Mouse (Mus musculus) liver, embryonic 13.5 days (tissue): ENCODE measurements at regions not wholly inside any gene's neighbourhood (a gene's known extent, or its start where the extent isn't known, plus 50 kb on each side); places are given as distances from the start of the nearest gene placed in this dataset.

Experiments
- ATAC-seq: fragments of 200-750 bp; cut with Nextera tagmentation; 2 replicates; pipeline ENCODE4 v1.8.0; 2017; ENCODE audit warnings: low read depth, mild to moderate bottlenecking, moderate number of reproducible peaks, moderate library complexity
- DNase-seq: peaks from one replicate; pipeline ENCODE4 v3.0.0; 2022
- H3K27ac ChIP-seq: fragments of 300-500 bp; sonication (generic); 2 replicates; pipeline ENCODE4 v1.5.1; 2015; ENCODE audit warnings: moderate library complexity, mild to moderate bottlenecking, inconsistent platforms
- H3K27me3 ChIP-seq: fragments of 300-500 bp; sonication (generic); 2 replicates; pipeline ENCODE4 v1.6.1; 2015; ENCODE audit warnings: mild to moderate bottlenecking, inconsistent platforms
- H3K36me3 ChIP-seq: fragments of 300-500 bp; sonication (generic); 2 replicates; pipeline ENCODE4 v1.6.1; 2015; ENCODE audit warnings: mild to moderate bottlenecking, inconsistent platforms
- H3K4me1 ChIP-seq: fragments of 300-500 bp; sonication (generic); replicated peaks from 2 replicates; pipeline ENCODE4 v1.6.1; 2015; ENCODE audit warnings: inconsistent platforms
- H3K4me2 ChIP-seq: fragments of 300-500 bp; sonication (generic); 2 replicates; pipeline ENCODE4 v1.6.1; 2015; ENCODE audit warnings: inconsistent platforms, mild to moderate bottlenecking, moderate library complexity
- H3K4me3 ChIP-seq: fragments of 300-500 bp; sonication (generic); replicated peaks from 2 replicates; pipeline ENCODE4 v1.5.1; 2015; ENCODE audit warnings: mild to moderate bottlenecking, inconsistent platforms
- H3K9ac ChIP-seq: fragments of 300-500 bp; sonication (generic); 2 replicates; pipeline ENCODE4 v1.6.1; 2015; ENCODE audit warnings: mild to moderate bottlenecking, inconsistent platforms
- H3K9me3 ChIP-seq: fragments of 300-500 bp; sonication (generic); replicated peaks from 2 replicates; pipeline ENCODE4 v1.6.1; 2016; ENCODE audit warnings: inconsistent platforms
- WGBS: fragments of 180-500 bp; shearing (Covaris S2); methylation state at CpG from one replicate; pipeline ENCODE4 v1.1.7; 2015; ENCODE audit not compliant: insufficient replicate concordance; 5-methylcytosine and 5-hydroxymethylcytosine counted together

DNA sequence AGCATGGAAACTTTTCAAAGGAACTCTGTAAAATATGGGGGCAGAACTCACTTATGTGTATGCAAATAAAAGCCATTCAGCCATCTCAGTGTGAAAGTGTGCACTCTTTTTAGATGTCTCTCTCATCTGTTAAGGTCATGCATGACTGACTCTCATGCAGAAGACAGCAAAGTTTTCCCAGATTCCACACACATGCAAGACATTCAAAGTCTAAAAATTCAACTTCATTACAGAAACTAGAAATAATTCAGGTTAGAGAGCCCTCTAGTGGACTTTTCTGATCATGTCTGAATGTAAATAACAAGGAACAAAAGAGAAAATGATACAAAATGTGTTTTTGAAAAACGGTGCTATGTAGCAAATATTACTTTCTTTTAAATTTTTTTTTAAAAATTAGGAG lies 308.8 kb upstream of the Chl1 start:
- H3K9me3 ChIP-seq = no peaks in the 10 kb centered on the region
- H3K36me3 ChIP-seq = no peaks in the 10 kb centered on the region
- 15% methylated on average over 1 of the region's 1 CpGs for WGBS
- DNase-seq = no peak
- H3K27me3 ChIP-seq = no peaks in the 10 kb centered on the region
- H3K9ac ChIP-seq = no peak overlapping the region
- no peak overlapping the region for H3K4me3 ChIP-seq
- no peak overlapping the region for H3K27ac ChIP-seq
- H3K4me2 ChIP-seq = no peak overlapping the region
- no peak for ATAC-seq
- no peaks in the 10 kb centered on the region for H3K4me1 ChIP-seq

DNA sequence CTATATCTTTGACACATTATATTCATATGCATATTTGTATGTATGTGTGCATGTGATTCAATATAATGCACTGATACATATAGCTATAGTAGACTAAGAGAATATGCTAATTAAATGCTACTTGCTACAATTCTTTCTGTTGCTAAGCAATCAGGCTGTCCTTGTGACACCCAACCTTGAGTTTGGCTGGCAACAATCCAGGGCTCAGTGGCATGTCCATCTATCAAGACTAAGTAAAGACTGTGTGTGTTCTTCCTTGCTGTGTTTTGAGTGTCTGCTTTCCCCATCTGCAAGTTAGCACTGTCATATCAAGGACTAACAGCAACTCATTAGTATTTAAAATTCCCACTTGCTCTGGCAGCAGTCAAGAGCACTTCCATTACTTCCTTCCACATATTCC lies 301.2 kb upstream of the Chl1 start:
- Histone ChIP-seq H3K4me3 (no peak overlapping the region), H3K9ac (no peak overlapping the region), H3K27ac (no peak overlapping the region), H3K9me3 (no peaks in the 10 kb centered on the region), H3K27me3 (no peaks in the 10 kb centered on the region), H3K4me2 (no peak overlapping the region), H3K36me3 (no peaks in the 10 kb centered on the region), H3K4me1 (no peaks in the 10 kb centered on the region)
- ATAC-seq (no peak), DNase-seq (no peak)

DNA sequence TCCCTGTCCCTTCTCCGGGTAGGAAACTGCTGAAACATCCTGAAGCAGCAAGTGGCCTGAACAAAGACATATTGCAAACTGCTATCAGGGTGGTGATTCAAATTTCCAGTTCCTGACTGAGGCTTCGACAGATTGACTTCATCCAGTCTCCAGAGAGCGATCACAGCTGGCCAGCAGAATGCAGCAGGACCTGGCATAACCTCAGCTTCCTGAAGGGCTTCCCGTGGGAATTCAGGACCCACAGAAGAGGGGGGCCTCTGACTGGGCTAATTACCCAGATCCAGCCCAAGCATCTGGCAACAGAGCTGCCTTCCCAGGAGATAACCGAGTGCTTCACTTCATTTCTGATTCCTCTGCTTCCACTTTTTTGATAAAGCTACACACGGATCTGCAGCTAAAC lies 297.2 kb upstream of the Chl1 start:
- 45% methylated on average over 6 of the region's 6 CpGs for WGBS
- Histone ChIP-seq H3K4me2 (no peak overlapping the region), H3K4me3 (no peak overlapping the region), H3K27me3 (no peaks in the 10 kb centered on the region), H3K9me3 (no peaks in the 10 kb centered on the region), H3K9ac (no peak overlapping the region), H3K27ac (no peak overlapping the region), H3K4me1 (no peaks in the 10 kb centered on the region), H3K36me3 (no peaks in the 10 kb centered on the region)
- DNase-seq (no peak), ATAC-seq (no peak)

DNA sequence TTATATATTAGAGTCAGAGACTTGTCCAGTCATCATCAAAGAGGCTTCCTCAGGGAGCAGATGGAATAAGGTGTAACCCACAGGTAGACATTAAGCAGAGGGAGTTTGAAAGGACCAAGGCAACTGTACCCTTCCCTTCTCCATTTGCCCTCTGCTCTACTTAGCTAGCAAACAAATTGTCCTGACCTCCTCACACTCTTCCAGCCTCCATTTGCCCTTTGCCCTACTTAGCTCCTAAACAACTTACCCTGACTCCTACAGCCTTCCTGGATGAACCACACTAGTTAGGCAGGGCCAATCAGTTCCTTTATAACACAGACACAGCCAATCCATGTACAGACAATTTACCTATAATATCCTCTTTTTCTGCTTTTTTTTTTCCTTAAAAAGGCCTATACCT lies 273.5 kb upstream of the Chl1 start:
- no peak for DNase-seq
- no peak overlapping the region for H3K27ac ChIP-seq
- no peaks in the 10 kb centered on the region for H3K4me1 ChIP-seq
- no peak overlapping the region for H3K4me3 ChIP-seq
- no peak for ATAC-seq
- H3K27me3 ChIP-seq = no peaks in the 10 kb centered on the region
- H3K9ac ChIP-seq = no peak overlapping the region
- no peak overlapping the region for H3K4me2 ChIP-seq
- no peaks in the 10 kb centered on the region for H3K9me3 ChIP-seq
- H3K36me3 ChIP-seq = no peaks in the 10 kb centered on the region

DNA sequence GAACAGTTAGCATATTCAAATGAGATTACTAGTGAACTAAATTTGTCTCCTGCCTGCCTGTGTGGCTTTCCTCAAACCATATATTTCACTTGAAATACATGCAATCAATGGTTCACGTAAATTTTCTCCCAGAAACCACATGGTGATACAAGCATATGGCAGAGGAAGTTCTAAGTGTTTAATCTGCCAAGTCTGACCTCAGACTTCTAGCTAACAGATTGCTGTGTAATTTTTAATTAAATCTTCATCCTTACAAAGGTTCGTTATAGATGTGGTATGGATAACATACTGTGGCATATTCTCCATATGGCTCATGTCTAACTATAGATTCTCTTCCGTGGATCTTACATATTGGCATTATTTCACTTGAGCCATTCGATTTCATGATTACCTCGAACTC lies 241.4 kb upstream of the Chl1 start:
- Histone ChIP-seq H3K4me2 (no peak overlapping the region), H3K36me3 (no peaks in the 10 kb centered on the region), H3K27me3 (no peaks in the 10 kb centered on the region), H3K9me3 (no peaks in the 10 kb centered on the region), H3K27ac (no peak overlapping the region), H3K9ac (no peak overlapping the region), H3K4me1 (no peaks in the 10 kb centered on the region), H3K4me3 (no peak overlapping the region)
- WGBS = 65% methylated on average over 5 of the region's 5 CpGs
- DNase-seq = no peak
- no peak for ATAC-seq

DNA sequence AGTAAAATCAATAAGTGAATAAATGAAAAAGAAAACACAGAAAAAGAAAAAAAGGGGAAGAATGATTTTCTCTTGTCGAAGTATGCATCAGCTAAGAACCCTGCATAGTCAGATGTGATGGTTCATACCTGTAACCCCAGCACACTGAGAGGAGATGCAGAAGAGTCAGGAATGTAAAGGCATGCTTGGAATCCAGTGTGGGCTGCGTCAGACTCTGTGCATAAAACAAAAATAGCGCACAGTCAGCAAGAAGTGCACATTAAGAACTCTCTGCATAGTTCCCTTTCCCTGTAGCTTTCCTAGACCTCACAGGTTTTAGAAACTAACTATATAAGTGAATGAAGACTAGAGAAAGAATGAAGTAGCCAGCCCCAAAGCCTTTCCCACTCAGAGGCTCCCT lies 238.2 kb upstream of the Chl1 start:
- Histone ChIP-seq H3K9me3 (no peaks in the 10 kb centered on the region), H3K9ac (no peak overlapping the region), H3K36me3 (no peaks in the 10 kb centered on the region), H3K27me3 (no peaks in the 10 kb centered on the region), H3K27ac (no peak overlapping the region), H3K4me1 (no peaks in the 10 kb centered on the region), H3K4me3 (no peak overlapping the region), H3K4me2 (no peak overlapping the region)
- no peak for DNase-seq
- WGBS = 58% methylated on average over 3 of the region's 3 CpGs
- no peak for ATAC-seq

DNA sequence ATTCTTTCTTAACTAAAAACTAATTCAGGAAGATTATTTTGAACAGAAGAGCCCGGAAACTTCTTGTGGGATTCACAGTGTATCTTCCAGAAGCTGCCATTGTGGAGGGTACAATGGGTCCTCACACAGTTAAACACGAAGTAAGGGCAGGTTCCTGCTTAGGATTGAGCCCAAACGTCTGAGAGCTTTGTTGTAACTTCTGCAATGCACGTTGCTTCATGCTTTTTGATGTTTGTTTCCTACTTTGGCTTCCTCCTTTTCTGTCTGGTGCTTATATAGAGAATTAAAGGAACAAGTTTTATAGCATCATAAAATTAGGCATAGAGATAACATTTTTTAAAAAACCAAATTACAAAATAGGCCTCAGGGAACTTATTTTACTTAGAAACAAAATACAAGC lies 235.3 kb upstream of the Chl1 start:
- Histone ChIP-seq H3K9ac (no peak overlapping the region), H3K27ac (no peak overlapping the region), H3K4me3 (no peak overlapping the region), H3K27me3 (no peaks in the 10 kb centered on the region), H3K4me1 (no peaks in the 10 kb centered on the region), H3K4me2 (no peak overlapping the region), H3K36me3 (no peaks in the 10 kb centered on the region), H3K9me3 (no peaks in the 10 kb centered on the region)
- DNase-seq (no peak), ATAC-seq (no peak)
- WGBS = 27% methylated on average over 4 of the region's 4 CpGs

DNA sequence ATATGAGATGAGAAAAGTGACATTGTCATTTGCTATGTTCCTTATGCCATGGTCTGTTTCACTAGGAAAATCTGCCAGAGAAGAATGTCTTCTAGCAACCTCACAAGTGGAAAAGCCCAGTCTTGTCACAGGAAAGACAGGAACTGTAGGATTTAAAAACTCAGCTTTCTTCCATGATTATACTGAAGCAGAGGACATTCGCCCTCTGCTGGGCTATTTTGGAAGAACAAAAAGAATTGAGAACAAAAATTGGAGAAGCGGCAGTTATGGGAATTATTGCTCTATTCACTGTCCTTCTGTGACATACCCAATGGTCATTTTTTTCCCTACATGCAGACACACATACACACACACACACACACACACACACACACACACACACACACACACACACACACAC lies 234.9 kb upstream of the Chl1 start:
- 37% methylated on average over 2 of the region's 2 CpGs for WGBS
- H3K4me3 ChIP-seq = no peak overlapping the region
- no peak overlapping the region for H3K9ac ChIP-seq
- no peaks in the 10 kb centered on the region for H3K27me3 ChIP-seq
- ATAC-seq = no peak
- no peak overlapping the region for H3K27ac ChIP-seq
- no peak overlapping the region for H3K4me2 ChIP-seq
- no peak for DNase-seq
- no peaks in the 10 kb centered on the region for H3K36me3 ChIP-seq
- no peaks in the 10 kb centered on the region for H3K9me3 ChIP-seq
- H3K4me1 ChIP-seq = no peaks in the 10 kb centered on the region

DNA sequence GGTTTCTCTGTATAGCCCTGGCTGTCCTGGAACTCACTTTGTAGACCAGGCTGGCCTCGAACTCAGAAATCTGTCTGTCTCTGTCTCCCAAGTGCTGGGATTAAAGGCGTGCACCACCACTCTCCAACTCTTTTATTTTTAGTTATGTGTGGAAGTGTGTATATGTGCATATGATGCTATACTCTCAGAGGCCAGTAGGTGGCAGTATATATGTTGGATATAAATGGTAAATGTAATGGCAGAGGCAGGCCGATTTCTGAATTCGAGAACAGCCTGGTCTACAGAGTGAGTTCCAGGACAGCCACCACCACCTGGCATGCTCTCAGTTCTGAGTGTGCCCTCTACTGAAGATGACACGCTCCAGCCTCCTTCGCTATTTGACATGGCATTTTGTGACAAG lies 214.4 kb upstream of the Chl1 start:
- Histone ChIP-seq H3K27me3 (no peaks in the 10 kb centered on the region), H3K9me3 (no peaks in the 10 kb centered on the region), H3K4me3 (no peak overlapping the region), H3K36me3 (no peaks in the 10 kb centered on the region), H3K4me2 (no peak overlapping the region), H3K9ac (no peak overlapping the region), H3K4me1 (no peaks in the 10 kb centered on the region), H3K27ac (no peak overlapping the region)
- 53% methylated on average over 6 of the region's 6 CpGs for WGBS
- ATAC-seq (no peak), DNase-seq (peak; percentile 4)

DNA sequence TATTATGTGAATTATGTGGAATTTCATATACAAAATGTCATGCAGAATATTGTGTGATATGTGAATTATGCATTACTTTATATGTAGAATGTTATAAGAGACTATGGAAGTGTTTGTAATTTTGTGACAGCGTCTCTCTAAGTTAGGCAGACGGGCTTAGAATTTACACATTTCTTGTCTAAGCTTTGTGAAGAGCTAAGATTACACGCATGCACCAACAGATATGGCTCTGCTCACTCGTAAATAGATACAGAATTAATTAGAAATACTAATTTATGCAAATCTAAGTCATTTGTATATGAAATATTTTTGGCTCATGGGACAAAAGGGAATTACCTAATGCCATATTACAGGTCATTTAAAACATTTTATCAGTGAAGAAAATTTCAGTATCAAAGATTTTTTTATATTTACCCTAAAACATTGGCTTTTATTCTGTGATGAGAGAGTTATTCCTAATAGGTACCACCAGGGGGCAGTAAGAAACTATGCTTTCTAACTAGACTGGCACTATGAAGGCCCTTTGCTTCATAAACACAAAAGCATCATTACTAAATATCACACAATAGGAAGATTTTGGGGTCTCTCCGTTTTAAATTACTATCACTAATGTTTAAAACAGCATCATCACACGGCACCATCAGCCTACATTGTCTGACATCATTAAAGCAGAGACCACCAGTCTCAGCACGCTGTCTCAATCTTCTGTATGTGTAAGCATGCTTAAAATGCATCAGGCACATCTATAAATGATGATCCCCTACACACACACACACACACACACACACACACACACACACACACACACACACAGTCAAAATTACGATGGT lies 203.8 kb upstream of the Chl1 start:
- DNase-seq (no peak), ATAC-seq (no peak)
- Histone ChIP-seq H3K4me2 (no peak overlapping the region), H3K27me3 (no peaks in the 10 kb centered on the region), H3K36me3 (no peaks in the 10 kb centered on the region), H3K4me1 (no peaks in the 10 kb centered on the region), H3K9me3 (no peaks in the 10 kb centered on the region), H3K9ac (no peak overlapping the region), H3K4me3 (no peak overlapping the region), H3K27ac (no peak overlapping the region)
- WGBS = 38% methylated on average over 8 of the region's 8 CpGs

DNA sequence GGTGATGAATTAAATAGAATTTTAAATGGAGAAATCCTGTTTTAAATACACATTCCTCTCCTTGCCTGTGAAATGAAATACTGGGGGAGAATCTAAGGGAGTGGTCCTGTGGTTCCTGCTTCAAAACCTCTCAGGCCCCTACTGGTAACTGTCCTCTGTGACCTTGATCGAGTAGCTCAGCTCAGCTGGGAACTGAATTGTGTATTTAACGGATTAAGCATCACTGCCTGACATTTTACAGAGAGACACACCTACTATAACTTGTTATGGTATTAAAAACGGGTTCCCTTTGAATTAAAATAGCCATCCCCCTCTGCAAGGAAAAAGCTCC lies 203.2 kb upstream of the Chl1 start:
- H3K9ac ChIP-seq = no peak overlapping the region
- ATAC-seq (no peak), DNase-seq (no peak)
- H3K4me1 ChIP-seq = no peaks in the 10 kb centered on the region
- H3K27me3 ChIP-seq = no peaks in the 10 kb centered on the region
- no peak overlapping the region for H3K4me3 ChIP-seq
- no peaks in the 10 kb centered on the region for H3K9me3 ChIP-seq
- no peak overlapping the region for H3K4me2 ChIP-seq
- 30% methylated on average over 3 of the region's 3 CpGs for WGBS
- no peak overlapping the region for H3K27ac ChIP-seq
- no peaks in the 10 kb centered on the region for H3K36me3 ChIP-seq

DNA sequence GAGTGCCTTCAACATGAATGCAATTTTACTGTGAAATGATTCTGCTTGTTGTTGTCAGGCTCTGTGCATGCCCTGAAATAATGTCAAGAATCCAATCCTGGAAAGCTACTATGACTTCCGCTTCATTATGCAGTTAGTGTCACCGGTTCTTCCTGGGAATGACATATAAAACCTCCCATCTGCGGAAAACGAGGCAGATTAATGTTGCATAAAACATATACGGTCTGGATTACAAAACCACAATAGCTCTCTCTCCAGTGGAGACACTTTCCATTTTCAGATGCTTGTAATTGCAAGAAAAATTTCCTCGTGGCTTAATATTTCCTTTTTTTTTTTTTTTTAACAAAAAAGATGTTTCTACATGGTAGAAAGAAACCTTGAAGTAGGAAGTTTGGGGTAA lies 198.2 kb upstream of the Chl1 start:
- no peak for DNase-seq
- Histone ChIP-seq H3K4me2 (no peak overlapping the region), H3K4me1 (no peaks in the 10 kb centered on the region), H3K27me3 (no peaks in the 10 kb centered on the region), H3K9ac (no peak overlapping the region), H3K9me3 (no peaks in the 10 kb centered on the region), H3K36me3 (no peaks in the 10 kb centered on the region), H3K4me3 (no peak overlapping the region), H3K27ac (no peak overlapping the region)
- 70% methylated on average over 6 of the region's 6 CpGs for WGBS
- no peak for ATAC-seq
